Mouse (Mus musculus): Measurements from ENCODE around the gene Tspan32.
A peak's percentile ranks its signal among the peaks of the same experiment; 100 is the strongest.

The Tspan32 gene

DNA sequence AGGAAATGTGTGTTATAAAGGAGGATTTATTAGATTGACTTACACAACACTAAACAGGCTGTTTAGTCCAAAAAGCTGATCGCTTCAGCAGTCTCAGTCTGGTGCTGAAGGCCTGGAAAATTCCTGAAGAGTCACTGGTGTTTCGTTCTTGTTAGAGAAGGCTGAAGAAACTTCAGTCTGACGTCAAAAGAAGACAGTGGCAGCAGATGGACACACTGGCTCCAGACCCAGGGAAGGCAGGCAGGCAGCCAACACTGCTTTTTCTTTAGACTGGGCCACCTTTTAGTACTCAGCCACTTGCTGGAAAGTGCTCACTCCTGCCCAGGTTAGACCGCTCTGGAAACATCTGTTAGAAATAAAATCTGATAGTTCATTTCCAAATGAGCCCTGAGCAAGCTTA, 28.7 kb downstream of the Tspan32 start:
- DNase-seq (ENCODE audit: low read depth, low spot score) = no peak

DNA sequence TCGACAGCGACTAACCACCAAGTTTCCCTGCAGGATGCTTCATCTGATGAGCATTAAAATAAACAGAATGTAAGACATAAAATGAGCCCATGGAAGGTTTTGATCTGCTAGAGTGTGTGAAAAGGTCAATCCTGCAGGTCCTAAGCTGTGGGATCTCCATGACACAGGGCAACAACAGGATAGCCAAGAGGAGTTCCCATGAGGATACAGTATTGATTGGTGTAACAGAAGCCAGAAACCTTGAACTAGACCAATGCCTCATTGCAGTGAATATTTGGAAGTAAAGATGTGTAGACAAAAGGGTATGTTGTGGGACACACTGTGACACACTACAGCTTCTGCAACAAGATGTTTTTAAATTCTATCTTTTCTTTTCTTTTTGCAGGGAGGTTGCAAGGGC, 29.3 kb downstream of the Tspan32 start:
- DNase-seq (ENCODE audit: low read depth, low spot score) = no peak

GRCm38 (mm10) chr7:143034519-143035450, 29.9 kb downstream of the Tspan32 start:
- no peak for DNase-seq (ENCODE audit: low read depth, low spot score)

DNA sequence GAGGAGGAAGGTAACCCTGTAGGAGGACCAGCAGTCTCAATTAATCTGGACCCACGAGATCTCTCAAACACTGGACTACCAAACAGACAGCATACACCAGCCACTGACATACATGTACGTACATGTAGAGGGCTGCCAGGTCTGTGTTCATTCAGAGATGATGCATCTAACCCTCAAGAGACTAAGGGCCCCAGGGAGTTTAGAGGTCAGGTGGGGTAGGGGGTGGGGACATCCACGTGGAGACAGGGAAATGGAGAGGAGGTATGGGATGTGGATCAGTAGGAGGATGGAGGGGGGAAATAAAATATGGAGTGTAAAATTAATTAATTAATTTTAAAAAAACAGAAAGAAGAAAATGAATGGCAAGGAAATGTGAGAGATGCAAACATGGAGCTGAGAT, 31.9 kb downstream of the Tspan32 start:
- DNase-seq (ENCODE audit: low read depth, low spot score) = no peak

DNA sequence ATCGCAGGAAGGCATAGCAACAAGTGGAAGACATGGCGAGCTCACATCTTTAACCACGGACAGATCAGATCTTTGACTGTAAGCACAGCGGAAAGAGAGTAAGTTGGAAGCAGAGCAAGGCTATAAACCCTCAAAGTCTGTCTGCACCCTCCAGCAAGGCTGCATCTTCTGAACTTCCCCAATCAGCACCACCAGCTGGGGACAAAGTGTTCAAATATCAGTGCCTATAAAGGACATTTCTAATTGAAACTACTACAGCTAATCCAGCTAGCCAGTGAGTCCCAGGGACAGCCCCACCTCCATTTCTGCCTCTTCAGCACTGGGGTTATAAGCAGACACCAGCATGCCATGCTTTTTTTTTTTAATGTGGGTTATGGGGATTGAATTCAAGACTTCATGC, 32.5 kb downstream of the Tspan32 start:
- no peak for DNase-seq (ENCODE audit: low read depth, low spot score)

- DNase-seq (ENCODE audit: low read depth, low spot score) = no peak
Measured at GRCm38 (mm10) chr7:143038174-143038931, 33.5 kb downstream of the Tspan32 start.

DNA sequence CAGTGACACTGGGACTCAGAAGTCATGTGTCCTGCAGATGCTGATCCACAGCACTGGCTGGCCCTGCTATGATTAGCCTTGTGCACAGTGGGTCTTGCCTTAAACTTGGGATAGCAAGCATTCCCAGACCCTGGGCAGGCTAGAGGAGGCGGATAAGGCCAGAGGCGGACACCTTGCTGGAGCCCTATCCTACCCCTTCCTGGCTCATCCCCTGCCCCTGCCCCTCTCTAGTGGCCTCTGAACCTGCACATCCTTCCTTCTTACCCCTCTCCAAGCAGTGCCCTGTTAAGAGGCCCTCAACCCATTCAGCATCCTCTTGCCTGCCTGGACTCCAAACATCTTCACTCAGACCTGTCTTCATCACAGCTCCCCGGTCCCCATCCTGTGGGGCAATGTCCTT, 35.7 kb downstream of the Tspan32 start:
- DNase-seq (ENCODE audit: low read depth, low spot score) = no peak

GRCm38 (mm10) chr7:143041138-143041822, 36.4 kb downstream of the Tspan32 start:
- no peak for DNase-seq (ENCODE audit: low read depth, low spot score)

DNA sequence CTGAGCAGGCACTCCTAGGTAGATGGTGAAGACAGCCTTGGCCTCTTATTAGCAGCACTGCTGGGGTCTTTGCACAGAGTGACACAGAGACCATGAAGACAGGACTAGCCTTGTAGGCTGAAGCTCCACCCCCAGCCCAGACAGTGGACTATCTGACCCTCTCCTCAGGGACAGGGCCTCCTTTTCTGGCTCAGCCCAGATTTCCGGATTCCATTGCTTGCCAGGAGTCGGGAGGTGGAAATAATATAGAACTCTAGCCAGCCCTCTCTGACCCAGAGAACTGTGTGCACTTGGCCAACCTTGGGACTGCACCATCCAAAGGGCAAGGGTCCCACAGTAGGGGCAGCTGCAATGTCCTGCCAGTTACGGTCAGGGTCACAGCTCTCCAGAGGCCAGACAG, 37.2 kb downstream of the Tspan32 start:
- DNase-seq (ENCODE audit: low read depth, low spot score) = no peak

GRCm38 (mm10) chr7:143042897-143043300, 38.1 kb downstream of the Tspan32 start:
- DNase-seq (ENCODE audit: low read depth, low spot score) = no peak

GRCm38 (mm10) chr7:143044049-143044825, 39.4 kb downstream of the Tspan32 start:
- DNase-seq (ENCODE audit: low read depth, low spot score) = no peak

DNA sequence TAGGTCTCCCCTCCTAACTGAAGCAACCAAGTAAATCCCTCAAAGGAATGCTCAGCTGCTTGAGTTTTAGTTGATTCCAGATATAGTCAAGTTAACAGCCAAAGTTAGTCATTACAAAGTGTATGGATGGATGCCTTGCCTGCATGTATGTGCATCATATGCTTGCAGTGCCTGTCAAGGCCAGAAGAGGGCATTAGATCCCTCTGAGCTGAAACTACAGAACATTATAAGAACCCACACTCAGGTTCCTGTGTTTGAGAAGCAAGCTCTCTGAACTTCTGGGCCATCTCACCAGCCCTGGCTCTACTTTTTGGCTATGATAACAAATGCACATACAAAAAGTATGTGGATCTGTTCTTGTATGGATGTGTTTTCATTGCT, 40.0 kb downstream of the Tspan32 start:
- peak; percentile 62 for DNase-seq (ENCODE audit: low read depth, low spot score)

DNA sequence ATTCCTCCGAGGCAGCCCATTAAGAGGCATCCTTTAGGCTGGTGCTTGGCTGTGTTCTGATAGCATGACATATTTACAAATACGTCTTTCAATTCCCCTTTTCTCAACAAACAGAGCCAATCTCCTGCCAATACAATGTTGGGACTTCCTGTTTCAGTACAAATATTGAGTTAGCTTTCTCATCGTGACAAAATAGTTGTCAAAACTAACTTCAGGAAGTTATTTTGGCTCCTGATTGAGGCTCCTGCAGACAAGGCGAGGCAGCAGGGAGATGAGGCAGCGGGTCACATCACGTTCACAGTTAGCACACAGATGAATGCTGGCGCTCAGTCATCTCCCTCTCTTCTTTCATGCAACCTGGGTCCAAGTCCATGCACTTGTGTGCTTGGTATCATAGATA, 41.5 kb downstream of the Tspan32 start:
- DNase-seq (ENCODE audit: low read depth, low spot score) = no peak

- DNase-seq (ENCODE audit: low read depth, low spot score) = no peak
Measured at GRCm38 (mm10) chr7:143049331-143049730, 44.5 kb downstream of the Tspan32 start.

- peak; percentile 75 for DNase-seq (ENCODE audit: low read depth, low spot score)
Measured at GRCm38 (mm10) chr7:143049841-143050816, 45.3 kb downstream of the Tspan32 start.

- no peak for DNase-seq (ENCODE audit: low read depth, low spot score)
Measured at GRCm38 (mm10) chr7:143051316-143051715, 46.5 kb downstream of the Tspan32 start.

- peak; percentile 82 for DNase-seq (ENCODE audit: low read depth, low spot score)
Measured at GRCm38 (mm10) chr7:143052626-143053007, 47.8 kb downstream of the Tspan32 start, which contains the start of gene Cd81. Gene Cd81, plus strand, starts transcription at chr7:143052739.

- DNase-seq (ENCODE audit: low read depth, low spot score) = peak; percentile 59
Measured at GRCm38 (mm10) chr7:143053008-143053899, 48.4 kb downstream of the Tspan32 start.

- DNase-seq (ENCODE audit: low read depth, low spot score) = peak; percentile 55
Measured at GRCm38 (mm10) chr7:143053961-143054611, 49.2 kb downstream of the Tspan32 start.
